Mouse (Mus musculus) erythroid progenitor cell, adult 5-6 weeks (primary cell): Measurements from ENCODE around the gene Abca2. TPM values are rescaled to one million over a fixed set of nuclear protein-coding genes. Genes with fewer than 3 reads are reported as not detected.

Experiments
- ATAC-seq: replicated peaks from 2 replicates; pipeline ENCODE4 v1.8.0; 2016; ENCODE audit warnings: moderate number of reproducible peaks, mild to moderate bottlenecking, moderate TSS enrichment, inconsistent platforms; ENCODE audit not compliant: poor library complexity, low FRiP score, severe bottlenecking
- total RNA-seq, 2 experiments: library from RNA; stranded (forward) in 1 of 2; stranded (reverse) in 1 of 2; fragments of 150-400 nt in 1 of 2; fragments of 186-747, 209-891 nt in 1 of 2; gene quantifications; 2 replicates each; pipeline versions ENCODE4 v1.2.3 to v1.2.4; 2015 to 2017; ENCODE audit warnings: low replicate concordance in 2 of 2

The Abca2 gene
- total RNA-seq, 2 experiments from 2014 or later: 1.3 to 5.0 TPM

DNA sequence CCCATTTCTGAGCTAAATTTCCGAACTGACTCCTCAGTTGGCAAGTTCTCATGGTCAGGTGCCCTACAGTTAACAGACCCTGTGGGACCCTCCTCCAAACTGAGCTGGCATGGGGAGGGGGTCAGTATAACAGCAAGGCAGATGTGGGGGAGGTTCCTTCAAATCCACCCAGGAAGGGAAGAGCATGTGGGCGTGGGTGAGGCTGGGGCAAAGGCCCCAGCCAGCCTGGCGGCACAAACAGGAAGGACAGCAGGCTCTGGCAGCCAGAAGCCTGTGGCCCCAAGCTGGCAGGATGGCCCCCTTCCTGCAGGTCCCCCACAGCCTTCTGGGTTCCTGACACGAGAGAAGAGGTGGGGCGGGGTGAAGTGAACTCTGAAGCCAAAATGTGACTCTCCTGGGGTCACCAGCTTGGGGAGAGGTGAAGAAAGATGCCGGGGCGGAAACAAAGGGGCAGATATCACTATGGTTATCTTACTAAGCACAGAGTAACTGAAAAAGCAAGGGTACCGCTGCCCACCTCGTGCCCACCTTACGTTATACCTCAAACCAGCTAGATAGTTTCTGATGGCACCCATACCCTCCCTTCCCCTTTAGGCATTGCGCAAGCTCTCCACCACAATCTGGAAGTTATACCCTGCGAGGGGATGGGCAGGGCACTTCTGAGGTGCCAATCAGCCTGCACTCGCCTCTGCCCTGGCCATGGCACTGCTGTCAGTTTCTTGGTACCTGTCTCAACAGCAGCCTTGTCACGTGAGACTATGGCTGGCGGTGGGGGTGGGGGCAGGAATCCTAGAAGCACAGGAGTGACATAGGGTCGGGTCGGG, 5.7 kb upstream of the Abca2 start, which contains the start of gene Fut7:
Fut7 (plus strand) TSS at position 681 of the 824 bp plus-strand sequence.
- ATAC-seq: no peak

DNA sequence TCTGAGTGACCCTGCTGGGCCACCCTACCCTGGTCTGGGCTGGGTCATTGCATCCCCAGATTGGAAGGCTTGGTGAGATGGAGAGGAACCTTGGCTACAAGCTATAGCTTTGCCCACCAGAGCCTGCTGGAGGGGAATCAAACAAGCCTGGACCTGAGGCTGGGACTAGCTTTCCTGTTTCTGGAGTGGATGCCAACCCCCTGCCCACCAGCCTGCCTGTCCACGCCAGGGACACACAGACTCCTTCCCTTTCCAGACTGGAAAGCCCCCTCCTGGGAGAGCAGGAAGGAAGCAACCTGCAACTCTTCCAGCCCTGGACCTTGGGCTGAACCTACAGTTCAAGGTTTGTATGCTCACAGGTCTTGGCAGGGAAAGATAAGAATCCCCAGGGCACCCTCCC, 4.9 kb upstream of the Abca2 start:
- ATAC-seq: no peak

DNA sequence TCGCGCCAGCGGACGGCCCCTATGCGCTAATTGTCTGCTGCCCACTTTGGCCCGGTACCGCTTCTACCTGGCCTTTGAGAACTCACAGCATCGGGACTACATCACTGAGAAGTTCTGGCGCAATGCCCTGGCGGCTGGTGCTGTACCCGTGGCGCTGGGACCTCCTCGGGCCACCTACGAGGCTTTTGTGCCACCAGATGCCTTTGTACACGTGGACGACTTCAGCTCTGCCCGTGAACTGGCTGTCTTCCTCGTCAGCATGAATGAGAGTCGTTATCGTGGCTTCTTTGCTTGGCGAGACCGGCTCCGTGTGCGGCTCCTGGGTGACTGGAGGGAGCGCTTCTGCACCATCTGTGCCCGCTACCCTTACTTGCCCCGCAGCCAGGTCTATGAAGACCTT, 3.0 kb upstream of the Abca2 start:
- ATAC-seq: no peak

DNA sequence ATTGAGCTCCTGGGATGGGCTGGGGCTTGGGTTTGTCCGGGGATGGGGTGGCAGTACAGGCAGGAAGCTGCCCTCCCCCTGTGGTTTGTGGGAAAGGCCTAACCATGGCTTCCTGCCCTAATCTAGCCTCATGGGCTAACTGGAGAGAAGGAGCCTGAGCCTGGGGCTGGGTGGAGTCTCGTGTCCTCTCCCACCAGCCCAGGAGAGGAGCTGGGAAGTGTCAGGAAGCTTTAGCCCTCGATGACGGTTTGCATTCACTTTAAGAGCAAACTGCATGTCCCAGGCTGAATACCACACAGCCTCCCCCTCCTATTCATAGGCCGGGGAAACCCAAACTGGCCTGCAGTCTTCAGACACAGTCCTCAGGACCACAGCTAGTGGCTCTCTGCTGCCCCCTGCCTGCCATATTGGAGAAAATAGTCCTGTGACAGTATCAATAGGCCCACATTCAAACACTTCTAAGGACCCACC, 1.7 kb upstream of the Abca2 start:
- ATAC-seq: 0 out of 2 replicates have a peak, but pooled peaks have one; percentile 44

DNA sequence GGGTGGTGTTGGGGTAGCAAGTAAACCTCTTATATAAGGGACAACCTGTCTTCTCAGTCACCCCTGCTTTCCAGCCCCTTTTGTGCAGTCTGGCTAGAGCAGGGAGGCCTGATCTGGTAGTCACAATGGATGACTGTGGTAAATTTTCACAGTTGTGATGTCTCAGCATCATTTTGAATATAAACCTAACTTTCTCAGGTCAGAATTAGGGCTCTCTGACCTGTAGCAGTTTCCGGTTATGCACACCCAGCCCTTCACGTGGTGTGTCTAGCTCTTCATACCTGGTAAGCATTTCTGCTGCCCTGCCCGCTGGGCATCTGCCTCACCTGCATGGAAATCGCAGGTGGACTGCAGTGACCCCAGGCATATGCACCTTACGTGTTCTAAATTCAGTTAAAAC, 1.2 kb upstream of the Abca2 start:
- no peak for ATAC-seq

DNA sequence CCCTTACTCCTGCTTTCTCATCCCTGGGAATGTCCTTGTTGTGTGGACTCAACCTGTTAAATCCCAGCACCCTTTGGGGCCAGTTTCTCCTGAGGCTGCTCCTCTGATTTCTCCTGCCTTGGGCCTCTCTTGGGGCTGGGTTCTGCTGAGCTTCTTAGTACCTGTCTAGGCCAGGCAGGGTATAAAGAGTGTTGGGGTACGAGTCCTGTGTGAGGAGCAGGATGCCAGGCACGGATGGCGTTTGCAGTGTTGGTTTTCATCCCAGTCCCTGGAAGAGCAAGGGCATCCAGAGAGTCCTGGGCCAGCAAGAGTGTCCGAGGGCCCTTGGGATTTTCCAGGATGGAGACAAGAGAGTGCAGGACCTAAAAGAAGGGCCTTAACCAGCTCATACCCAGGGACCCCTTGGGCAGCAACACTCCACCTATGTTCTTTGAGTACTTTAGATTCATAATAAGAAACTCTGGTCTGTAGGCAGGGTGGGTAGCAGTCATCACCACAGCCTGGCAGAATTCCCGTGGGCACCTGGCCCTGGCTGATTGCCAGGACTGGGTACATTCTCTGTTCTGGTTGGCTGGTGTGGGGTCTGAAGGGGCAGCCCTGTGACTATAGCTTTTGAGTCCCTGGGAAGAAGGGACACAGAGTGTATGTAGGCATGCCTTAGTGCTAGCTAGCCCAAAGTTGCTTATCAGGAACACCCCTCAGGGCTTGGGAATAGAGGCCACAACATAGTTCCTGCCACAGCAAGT, 1.1 kb downstream of the Abca2 start:
- ATAC-seq: no peak

DNA sequence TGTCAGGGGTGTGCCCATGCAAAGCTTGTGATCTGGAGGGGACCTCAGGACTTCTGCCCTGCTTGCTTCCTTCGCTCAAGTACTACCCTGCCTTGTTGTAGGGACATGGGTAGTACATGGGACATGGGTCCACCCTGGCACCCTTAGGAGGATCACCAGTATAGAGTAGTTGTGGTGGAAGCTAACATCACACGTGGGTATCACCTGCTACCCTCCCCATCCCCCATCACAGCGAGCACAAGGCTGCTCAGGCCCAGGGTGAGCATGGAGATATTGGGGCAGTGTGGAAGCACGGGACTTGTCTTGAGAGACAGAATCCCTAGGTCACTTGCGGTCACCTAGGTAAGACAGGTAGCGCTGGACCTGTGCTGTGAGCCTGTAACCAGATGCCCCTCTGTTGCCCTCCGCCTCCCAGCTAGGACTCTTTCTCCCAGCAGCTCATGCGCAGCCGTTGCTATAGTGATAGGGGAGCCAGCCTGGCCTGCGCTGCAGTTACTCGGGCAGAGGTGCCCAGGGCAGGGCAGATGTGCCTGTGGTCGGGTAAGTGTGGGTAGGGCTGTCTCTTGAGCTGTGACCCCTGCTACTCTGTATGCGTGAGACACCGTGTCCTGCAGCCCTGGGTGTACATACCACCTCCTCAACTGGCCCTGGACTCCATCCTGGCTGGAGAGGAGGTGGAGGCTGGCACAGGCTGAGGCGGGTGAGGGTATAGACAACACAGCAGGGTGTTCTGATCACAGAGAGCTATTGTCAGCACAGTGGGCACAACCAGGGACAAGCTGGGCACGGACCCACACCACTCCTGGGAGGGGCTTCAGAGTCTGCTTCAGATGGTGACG, 2.1 kb downstream of the Abca2 start:
- ATAC-seq: no peak

DNA sequence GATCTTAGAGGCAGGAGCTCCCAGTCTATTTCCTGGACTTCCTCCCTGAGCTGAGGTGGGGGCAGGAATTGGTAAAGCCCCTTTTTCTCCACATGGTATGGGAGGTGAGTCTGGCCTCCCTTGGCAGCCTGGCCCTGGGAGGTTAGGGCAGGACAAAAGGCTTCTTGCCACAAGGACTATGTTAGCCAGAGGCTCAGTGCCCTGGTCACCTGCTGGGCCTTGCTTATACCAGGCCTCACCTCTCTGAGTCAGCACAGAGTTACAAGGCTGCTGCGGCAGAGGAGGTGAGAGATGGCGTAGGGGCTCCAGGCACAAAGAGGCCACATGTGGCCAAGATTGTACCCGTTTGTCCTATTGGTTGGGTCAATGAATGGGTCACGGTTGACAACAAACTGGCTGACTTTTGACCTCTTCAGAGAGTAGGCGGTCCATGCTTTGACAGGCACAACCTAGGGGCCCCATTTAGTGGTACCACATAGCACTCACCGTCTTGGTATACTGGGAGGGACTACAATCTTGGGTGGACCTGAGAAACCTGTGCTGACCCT, 2.9 kb downstream of the Abca2 start:
- no peak for ATAC-seq

DNA sequence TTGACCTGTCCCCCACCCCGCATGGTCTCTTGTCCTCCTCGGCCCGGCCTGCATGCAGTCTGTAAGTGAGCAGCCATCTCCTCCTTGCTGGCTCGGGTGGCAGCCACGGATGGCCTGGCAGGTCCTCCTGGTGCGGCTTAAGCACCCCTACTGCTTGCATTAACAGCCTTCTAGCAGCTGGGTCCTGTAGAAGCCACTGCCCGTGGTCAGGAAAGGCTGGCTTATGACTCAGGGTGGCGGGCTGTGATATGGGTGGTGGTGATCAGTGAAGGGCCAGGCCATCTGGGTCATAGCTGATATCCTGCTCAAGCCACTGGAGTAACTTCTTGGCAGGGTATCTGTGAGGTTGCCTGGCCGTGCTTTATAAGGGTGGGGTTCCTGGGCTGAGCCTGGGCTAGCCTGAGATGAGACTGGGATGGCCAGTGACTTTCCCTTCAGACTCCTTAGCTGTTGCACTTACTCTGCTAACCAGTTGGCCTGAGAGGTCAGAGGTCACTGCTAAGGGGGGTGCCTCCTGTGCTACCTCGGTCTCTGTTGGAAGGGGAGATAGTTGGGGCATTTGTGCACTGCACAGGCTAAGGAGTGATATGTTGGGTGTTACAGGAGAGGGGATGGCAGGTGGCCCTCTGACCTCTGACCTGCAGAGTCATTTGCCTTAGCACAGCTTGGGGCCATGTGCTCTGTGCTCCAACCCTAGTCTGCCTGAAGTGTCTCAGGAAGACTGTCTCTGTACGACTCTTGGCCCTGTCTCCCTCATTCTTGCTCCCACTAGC, 4.0 kb downstream of the Abca2 start:
- ATAC-seq: no peak

DNA sequence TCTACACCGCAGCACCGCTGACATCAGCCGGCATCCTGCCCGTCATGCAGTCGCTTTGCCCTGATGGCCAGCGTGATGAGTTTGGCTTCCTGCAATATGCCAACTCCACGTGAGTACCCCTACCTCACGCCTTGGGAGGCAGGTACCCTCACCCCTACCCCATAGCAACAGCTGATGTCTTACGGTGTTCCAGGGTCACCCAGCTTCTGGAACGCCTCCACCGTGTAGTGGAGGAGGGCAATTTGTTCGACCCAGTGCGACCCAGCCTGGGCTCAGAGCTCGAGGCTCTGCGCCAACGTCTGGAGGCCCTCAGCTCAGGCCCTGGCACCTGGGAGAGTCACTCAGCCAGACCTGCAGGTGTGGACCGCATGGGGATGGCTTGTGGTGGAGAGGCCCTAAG, 4.6 kb downstream of the Abca2 start:
- no peak for ATAC-seq

DNA sequence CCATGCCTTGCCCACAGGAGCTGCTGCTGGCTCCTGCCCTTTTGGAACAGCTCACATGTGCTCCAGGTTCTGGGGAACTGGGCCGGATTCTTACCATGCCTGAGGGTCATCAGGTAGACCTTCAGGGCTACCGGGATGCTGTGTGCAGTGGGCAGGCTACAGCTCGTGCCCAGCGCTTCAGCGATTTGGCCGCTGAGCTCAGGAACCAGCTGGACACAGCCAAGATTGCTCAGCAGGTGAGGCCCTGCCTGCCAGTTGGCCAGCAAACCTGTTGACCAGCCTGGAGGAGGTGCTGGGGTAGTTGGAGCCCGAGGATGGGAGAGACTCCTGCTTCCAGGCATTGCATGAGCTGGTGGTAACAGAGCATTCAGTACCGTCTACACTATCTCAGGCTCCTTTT, 5.8 kb downstream of the Abca2 start:
- no peak for ATAC-seq

DNA sequence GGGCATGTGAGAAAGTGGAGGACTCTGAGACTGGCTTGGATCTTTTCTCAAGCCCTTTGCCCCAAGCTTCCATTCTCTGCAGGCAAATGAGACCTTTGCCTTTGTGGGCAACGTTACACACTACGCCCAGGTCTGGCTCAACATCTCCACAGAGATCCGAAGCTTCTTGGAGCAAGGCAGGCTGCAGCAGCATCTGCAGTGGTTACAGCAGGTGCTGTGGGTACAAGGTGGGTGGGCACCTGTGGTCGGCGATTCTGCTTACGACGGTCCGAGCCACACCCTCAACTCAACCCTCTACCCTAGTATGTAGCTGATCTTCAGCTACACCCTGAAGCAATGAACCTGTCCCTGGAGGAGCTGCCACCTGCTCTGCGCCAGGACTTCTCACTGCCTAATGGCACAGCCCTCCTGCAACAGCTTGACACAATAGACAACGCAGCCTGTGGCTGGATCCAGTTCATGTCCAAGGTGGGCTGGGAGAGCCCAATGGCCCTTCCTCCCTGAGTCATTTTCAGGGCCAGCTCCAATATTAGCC, 7.8 kb downstream of the Abca2 start:
- ATAC-seq: no peak

DNA sequence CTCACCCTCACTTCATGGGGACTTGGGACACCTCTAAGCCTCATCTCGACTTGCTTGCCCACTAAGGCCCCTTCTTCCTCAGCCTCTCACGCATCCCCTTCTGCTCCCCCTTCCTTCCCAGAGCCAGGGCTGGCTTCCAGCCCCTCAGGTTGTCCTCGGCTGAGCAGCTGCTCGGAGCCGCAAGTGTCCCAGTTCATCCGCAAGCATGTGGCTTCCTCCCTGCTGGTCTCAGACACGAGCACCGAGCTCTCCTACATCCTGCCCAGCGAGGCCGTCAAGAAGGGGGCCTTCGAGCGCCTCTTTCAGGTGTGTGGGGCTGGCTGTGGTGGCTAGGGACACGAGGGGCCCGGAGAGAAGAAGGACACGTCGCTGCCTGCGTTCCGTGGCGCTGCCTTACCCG, 12.6 kb downstream of the Abca2 start:
- no peak for ATAC-seq

DNA sequence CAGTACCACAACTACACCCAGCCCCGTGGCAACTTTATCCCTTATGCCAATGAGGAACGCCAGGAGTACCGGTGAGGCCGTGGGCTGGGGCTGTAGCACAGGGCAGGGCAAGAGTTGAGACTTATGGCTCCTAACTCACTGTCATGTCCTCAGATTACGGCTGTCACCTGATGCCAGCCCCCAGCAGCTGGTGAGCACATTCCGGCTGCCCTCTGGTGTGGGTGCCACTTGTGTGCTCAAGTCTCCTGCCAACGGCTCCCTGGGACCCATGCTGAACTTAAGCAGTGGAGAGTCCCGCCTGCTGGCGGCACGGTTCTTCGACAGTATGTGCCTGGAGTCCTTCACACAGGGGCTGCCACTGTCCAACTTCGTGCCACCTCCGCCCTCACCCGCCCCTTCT, 14.2 kb downstream of the Abca2 start:
- no peak for ATAC-seq

DNA sequence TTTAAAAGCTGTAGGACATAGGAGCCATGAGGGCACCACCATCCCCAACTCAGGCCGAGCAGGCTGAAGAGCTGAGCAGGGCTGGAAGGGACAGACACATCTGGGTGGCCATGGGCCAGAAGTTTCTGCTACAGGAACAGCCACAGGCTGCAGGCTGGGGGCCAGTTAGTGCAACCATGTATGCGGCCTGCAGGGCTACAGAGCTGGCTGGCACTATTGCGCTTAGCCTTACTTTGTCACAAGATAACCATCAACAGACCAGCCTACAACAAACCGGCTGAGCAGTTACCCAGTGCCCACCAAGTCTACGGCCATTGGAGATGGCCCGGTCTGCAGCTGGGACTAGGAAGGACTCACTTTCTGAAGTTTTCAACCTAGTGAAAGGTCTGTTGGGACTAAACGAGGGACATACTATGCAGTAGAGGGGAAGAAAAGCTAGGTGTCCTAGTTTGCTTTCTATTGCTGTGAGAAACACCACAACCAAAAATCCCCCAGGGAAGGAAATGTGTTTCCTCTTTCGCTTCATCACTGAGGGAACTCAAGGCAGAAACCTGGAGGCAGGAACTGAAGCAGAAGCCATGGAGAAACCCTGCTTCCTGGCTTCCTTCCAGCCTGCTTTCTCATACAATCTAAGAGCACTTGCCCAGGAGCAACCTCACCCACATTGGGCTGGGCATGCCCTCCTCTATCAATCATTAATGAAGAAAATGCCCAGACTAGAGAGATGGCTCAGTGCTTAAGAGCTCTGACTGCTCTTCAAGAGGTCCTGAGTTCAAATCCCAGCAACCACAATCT, 22.5 kb downstream of the Abca2 start:
- ATAC-seq: no peak

DNA sequence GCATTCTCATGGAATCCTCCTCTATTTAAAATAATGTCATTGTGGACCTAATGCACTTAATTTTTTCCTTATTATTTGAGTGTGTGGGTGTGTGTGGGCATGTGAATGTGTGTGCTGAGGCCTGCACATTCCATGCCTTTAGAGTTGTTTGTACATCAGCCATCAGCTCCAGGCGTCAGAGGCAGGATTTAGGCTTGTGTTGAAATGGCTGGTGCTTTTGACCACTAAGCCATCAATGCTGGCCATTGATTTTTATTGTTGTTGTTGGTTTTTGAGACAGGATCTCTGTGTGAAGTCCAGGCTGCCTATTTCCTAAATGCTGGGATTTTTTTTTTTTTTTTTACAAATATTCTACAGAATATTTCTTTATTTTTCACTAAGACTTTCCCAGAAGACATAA, 24.4 kb downstream of the Abca2 start:
- no peak for ATAC-seq

DNA sequence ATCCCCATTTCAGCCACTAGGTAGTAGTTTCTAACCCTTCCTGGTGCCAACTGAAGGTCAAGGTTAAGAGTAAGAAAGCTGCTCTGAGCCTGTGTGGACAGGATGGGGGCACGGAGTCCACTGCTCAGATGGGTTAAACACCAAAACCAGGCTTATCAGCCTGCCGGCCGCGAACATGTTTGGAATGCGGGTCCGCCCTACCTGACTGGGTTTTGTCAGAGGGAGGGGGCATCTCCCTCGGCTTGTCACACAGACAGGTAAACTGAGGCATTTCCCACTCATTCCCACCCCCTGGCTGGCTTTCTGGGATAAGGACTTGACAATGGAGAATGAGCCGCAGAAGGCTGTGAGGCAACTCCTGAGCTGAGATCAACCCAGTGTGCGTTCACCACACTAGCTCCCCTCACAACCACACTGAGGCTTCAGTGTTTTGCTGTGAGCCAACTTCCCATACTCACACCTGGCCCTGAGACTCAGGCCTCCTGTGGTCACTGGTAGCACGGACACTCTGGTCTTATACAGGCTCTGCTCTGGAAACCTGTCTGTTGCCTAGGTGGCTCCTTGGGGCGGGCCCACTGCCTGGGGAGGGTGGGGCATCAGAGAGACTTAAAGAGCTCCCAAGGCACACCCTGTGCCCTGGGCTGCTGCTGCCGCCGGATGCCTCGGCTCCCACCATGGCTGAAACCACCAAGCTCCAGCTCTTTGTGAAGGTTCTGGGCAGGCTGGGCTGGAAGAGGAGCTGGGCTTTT, 27.9 kb downstream of the Abca2 start, which contains the start of gene Clic3:
Clic3 (plus strand) TSS at position 634 of the 749 bp plus-strand sequence.
- ATAC-seq: no peak
